Mouse (Mus musculus) adrenal gland, adult 8-10 months (tissue): ENCODE data around the gene Foxo6. TPM values are rescaled to one million over a fixed set of nuclear protein-coding genes. Genes with fewer than 3 reads are reported as not detected.
A peak's percentile ranks its signal among the peaks of the same experiment; 100 is the strongest.

Experiments
- DNase-seq: peaks from one replicate; pipeline ENCODE4 v3.0.0; 2022
- total RNA-seq, 4 experiments: library from RNA; stranded (reverse); gene quantifications; 2 replicates each; pipeline ENCODE4 v1.2.4; 2022

Foxo6 gene
- total RNA-seq, 4 experiments from 2014 or later = 0.90 to 1.6 (median 1.1) TPM

GRCm38 (mm10) chr4:120242783-120243262, 44.3 kb downstream of the Foxo6 start:
- DNase-seq = no peak

GRCm38 (mm10) chr4:120241106-120241505, 46.0 kb downstream of the Foxo6 start:
- no peak for DNase-seq

DNA sequence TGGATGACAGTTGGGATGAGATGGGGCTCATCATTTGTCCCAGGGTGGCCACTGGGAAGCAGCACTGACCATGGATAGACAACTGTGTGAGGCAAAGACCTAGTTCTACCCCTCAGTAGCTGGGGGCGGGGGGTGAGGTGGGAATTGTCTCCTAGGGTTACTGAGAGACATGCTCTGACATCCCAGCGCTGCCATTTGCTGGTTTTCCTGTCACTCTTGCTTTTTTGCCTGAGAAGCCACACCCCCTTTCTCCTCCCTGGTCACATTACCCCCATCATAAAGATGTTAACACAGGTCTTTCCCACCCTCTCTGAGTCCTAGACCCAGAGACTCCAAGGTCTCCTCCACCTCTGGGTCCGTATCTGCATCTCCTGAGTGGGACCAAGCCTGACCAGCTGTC, 47.7 kb downstream of the Foxo6 start:
- no peak for DNase-seq

DNA sequence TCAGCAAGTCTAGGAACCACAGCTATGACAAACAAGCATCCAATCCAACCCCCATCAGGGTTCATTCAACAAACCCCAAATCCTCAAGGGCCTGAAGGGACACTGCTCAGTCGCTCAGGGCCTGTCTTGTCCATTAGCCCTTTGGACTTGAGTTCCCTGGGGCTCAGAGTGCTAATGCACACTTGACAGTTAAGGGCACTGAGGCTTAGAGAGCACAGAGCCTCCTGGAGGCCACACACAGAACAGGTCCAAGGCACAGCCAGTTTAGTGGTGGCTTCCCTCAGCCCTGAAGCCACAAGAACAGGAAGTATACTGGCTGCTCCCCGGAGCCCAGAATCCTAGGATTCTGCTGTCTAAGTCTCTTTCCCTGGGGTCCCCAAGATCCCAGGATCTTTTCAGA, 53.9 kb downstream of the Foxo6 start:
- DNase-seq = no peak

GRCm38 (mm10) chr4:120232541-120232940, 54.6 kb downstream of the Foxo6 start:
- peak; percentile 70 for DNase-seq

DNA sequence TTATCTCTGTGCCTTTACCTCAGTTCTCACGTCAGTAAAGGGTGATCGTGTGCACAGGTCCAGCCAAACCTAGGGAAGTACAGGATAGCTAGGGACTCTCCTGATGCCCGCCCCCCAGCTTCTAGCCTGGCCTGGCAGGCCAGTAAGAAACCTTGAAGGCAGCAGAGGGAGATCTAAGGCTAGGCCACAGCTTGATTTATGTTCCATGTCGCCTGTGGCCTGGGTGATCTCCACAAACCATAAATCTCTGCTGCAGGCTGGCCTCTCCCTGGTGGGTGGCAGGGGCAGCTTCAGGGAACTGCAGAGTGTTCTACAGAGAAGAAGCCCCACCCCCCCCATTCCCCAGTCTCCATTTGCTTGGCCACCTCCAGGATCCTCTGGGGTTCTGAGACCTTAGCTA, 55.2 kb downstream of the Foxo6 start:
- DNase-seq = peak; percentile 63

- DNase-seq = peak; percentile 65
Measured at GRCm38 (mm10) chr4:120230256-120230649, 56.9 kb downstream of the Foxo6 start.

DNA sequence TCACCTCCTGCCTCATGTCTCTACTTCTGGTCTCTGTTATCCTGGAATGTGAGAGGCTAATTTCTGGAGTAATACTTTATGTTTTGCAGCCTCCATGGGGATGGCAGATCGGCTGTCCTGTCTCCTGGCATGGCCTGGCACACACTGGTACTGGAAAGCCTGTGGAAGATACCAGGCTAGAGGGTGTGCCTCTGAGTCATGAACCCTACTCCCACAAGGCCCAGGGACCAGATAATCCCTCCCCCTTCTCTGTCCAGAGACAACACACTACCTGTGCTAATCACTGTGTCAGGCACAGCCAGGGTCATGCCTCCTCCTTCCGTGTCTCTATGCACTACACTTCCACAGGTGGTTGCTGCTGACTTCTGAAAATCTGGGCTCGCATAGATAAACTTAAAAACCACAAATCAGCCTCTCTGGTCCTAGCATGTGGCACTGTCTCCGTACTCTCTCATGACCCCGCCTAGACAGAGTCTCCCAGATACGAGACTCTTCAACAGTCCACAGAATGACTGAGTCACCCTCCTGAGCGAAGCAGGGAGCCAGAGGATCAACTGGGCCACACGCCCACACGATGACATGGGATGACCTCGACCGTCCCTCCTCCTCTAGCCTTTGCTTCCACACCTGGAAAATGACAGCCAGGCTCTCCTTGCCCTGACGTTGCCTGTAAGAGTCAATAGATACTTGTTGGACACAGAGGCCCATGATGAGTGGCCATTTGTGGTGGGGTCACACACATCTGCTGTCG, 57.5 kb downstream of the Foxo6 start:
- peak; percentile 61 for DNase-seq

GRCm38 (mm10) chr4:120228613-120229012, 58.5 kb downstream of the Foxo6 start:
- DNase-seq = no peak

- DNase-seq = no peak
Measured at GRCm38 (mm10) chr4:120227224-120227623, 59.9 kb downstream of the Foxo6 start.

DNA sequence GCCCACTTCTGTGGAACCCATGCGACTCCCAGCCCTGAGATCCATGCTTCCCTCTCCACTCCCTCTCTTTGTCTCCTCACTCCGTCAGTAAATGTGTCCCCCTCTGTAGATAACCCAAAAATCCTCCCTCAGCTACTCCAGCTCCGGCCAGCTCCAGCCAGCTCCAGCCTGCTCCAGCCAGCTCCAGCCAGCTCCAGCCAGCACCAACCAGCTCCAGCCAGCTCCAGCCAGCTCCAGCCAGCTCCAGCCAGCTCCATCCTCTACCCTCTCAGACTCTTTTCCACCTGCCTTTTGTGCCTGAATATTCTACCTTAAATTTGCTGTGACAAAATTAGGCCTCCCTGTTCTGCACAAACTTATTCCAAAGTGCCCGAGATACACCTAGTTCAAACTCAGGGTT, 60.5 kb downstream of the Foxo6 start:
- DNase-seq = no peak

DNA sequence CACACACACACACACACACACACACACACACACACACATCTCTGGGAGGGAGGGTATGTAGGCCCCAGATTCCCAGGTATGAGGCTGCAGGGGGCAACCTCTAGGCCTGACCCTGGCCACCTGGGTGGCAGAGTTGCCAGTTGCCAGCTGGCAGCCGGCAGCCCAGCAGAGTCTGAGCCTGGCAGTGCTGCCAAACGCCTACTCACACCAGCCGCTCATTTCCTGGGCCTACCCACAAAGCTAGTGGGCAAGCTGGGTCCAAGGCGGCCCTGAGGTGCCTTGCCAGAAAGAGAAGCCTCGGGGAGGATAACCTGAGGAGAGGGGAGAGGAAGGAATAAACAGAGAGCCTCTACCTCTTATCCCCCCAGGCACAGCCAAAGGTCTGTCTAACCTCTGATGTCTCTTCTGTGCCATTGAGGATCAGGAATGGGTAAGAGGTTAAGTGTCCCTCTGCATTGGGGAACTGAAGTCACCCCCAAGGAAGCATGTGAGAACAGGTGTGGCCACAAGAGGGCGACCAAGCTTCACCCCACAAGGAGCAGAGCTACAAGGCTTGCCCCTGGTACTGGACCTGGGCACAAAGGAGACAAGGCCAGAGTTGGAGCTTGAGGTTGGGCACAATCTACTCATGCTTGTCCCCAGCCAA, 61.9 kb downstream of the Foxo6 start:
- peak; percentile 66 for DNase-seq

DNA sequence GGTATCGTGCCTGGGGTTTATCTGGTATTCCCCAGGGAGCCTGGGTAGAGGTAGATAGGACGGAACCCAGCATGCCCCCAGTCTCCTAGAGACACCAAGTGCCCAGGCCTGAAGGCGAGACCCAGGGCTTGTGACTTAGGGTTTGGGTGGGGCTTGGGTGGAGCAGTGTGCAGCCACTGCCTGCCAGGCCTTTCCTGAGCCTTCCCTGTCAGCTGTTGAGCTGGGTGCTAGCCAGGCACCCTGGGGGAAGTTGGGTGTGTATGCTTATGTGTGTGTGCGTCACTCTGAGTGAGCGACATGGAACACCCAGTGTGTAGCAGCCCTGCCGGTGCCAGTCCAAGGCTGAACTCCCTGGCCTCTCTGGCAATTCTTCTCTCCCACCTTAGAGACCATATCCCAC, 63.3 kb downstream of the Foxo6 start:
- no peak for DNase-seq

GRCm38 (mm10) chr4:120223108-120223745, 63.9 kb downstream of the Foxo6 start:
- DNase-seq = no peak

- no peak for DNase-seq
Measured at GRCm38 (mm10) chr4:120221708-120222107, 65.4 kb downstream of the Foxo6 start.

- no peak for DNase-seq
Measured at GRCm38 (mm10) chr4:120218878-120219277, 68.3 kb downstream of the Foxo6 start.

Other genes with a start within 250 kb of the Foxo6 start
- not detected for gene AL607142.1, start 222.4 kb downstream of the Foxo6 start, total RNA-seq
- gene Edn2, start 126.1 kb downstream of the Foxo6 start, total RNA-seq = not detected
- gene Scmh1, start 117.9 kb upstream of the Foxo6 start, total RNA-seq = 10 to 100 TPM; 31.8 to 57.1 (median 47.6) TPM
- under 1 TPM; 0.22 to 0.59 (median 0.39) TPM for gene Slfnl1, start 244.9 kb upstream of the Foxo6 start, total RNA-seq